Mouse (Mus musculus): ENCODE results near the gene Mms19.
A peak's percentile ranks its signal among the peaks of the same experiment; 100 is the strongest.

Gene Mms19

DNA sequence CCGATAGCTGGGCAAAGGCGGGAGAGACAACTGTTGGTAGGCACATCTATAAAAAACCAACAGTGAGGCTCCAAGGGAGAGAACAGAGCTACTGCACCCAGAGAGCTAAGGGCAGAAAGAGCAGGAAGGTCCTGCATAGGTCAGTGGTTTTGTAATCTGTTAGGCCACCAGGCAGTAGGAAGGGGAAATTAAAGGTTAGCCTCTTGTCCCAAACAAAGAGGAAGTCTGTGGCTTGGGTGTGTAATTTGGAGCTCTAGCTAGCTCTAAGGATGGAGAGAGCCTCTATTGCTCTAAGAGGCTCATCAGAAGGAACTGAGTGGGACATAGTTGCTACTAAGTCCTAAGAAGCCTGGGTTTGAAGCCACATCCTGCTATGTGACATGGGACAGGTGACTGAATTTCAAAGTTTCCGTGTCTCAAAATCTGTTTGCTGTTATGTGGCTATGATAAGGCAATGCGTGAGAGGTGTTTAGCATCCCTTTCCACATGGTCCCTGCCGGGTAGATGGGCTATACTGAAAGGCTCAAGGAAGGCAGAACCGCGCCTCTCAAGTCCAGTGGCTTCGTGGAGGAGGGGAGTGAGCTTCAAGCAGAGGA lies 80.4 kb downstream of the Mms19 start:
- no peak for DNase-seq (ENCODE audit: low spot score in 2 of 2)

DNA sequence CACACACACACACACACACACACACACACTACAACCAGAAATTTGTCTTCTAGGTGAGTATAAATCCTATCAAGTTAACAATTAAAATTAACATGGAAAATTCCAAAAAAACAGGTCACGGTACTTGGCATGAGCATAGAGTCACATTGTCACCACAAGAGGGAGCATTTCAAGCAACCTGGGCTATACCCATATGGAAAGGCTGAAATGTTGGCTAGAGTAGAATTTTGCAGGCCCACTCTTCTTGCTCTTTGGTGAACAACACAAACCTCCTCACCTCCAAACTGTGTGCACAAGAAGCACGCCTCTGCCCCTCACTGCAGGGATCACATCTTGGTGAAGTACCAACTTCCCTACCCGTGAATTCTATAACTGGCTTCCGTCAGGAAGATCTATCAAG lies 82.1 kb downstream of the Mms19 start:
- DNase-seq (ENCODE audit: low spot score in 2 of 2), result no peak

DNA sequence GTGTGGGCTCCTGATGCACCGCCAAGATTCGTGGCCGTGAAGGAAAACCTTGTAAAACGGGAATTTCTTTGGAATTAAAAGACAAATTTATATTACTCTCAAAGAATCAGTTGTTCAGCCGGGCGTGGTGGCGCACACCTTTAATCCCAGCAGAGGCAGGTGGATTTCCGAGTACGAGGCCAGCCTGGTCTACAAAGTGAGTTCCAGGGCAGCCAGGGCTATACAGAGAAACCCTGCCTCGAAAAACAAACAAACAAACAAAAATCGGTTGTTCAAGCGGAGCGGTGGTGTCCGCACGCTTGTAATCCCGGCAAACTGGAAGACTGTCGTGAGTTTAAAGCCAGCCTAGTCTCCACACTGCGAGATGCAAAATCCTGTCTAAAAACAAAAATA lies 84.6 kb downstream of the Mms19 start:
- DNase-seq (ENCODE audit: low spot score in 2 of 2), result no peak

DNA sequence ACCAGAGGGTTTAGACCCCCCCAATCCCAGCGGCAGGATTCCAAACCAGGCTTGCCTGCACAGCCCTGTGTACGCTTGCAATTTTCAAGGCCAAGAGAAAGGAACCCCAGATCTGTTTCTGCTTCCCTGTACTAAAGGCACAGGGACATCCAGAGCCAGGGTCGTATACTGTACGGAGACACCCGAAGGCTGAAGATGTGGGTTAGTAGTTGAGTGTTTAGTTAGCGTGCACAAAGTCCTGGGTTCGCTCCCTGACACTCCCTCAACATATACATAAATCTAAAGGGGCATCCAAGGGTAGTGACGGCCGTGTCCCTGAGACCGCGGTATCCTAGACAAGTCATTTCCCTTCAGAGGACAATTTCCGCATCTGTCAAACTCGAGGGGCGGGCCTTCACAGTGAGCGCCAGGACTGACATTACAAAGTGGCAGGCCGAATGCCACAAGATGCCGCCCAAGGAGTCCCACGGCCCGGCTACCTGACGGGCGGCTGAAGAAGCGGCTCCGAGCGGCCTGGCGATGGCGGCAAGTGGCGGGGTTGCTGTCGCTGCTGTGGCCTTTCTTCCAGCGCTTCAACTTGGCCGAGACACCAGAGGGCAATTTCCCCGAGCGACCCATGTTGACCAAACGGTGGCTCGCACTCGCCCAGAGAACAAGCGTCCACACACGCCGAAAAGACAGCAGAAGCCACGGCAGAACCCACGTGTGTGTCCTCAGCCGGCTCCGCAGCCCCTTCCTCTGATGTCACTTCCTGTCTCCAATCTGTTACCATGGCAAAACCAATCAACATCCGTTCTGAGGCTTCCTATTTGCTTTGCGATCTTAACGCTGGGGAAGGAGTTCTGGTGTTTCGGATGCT lies 85.3 kb downstream of the Mms19 start, which contains the start of gene Rrp12:
Gene Rrp12, minus strand, starts transcription at position 714 of the 859 bp plus-strand sequence.
- peak; percentile 62 to 74 for DNase-seq (ENCODE audit: low spot score in 2 of 2)

DNA sequence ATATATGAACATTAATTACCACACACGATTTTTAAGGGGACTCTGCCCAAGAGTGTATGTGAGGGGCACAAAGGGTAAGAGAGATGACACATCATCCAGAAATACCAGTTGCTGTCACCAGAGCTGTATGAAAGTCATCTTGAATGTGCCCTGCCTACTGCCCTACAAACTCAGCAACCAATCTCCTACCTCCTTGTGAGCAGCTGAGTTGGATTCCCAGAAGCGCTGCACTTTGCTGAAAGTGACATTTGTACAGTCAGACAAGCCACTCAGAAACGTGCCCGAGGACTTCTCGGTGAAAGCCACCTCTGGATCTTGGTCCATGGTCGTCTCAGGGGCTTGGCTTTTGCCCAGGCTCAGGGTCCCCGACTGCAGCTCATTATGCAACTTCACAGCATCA lies 86.0 kb downstream of the Mms19 start:
- DNase-seq (ENCODE audit: low spot score in 2 of 2), result no peak
